Mouse (Mus musculus) thymus, adult 2 months (tissue): Measurements from ENCODE around the gene Rnf168. TPM values are rescaled to one million over a fixed set of nuclear protein-coding genes. Genes with fewer than 3 reads are reported as not detected.
"Not testable (repeated sequence)": the region's sequence is repeated elsewhere in the genome, so short reads cannot be mapped to it uniquely, and the experiment has no call there.

Experiments used
- DNase-seq: peaks from one replicate; pipeline ENCODE4 v3.0.0; 2021
- H3K27ac ChIP-seq: fragments of 200-500 bp; 2 replicates; pipeline ENCODE4 v1.5.1; 2012; ENCODE audit warnings: low read length, control low read depth; ENCODE audit not compliant: control insufficient read depth, insufficient read depth
- H3K27me3 ChIP-seq: fragments of 200-500 bp; 2 replicates; pipeline ENCODE4 v1.6.1; 2012; ENCODE audit warnings: mild to moderate bottlenecking, low read length, moderate library complexity, mixed read lengths; ENCODE audit not compliant: control insufficient read depth, insufficient read depth
- H3K36me3 ChIP-seq: fragments of 200-500 bp; 2 replicates; pipeline ENCODE4 v1.6.1; 2012; ENCODE audit warnings: mild to moderate bottlenecking, low read length, moderate library complexity; ENCODE audit not compliant: control insufficient read depth, insufficient read depth
- H3K4me1 ChIP-seq: fragments of 200-500 bp; replicated peaks from 2 replicates; pipeline ENCODE4 v1.6.1; 2012; ENCODE audit warnings: low read length; ENCODE audit not compliant: control insufficient read depth, insufficient read depth
- H3K4me3 ChIP-seq: fragments of 200-500 bp; 2 replicates; pipeline ENCODE4 v1.5.1; 2012; ENCODE audit warnings: mild to moderate bottlenecking, low read length, control low read depth, moderate library complexity; ENCODE audit not compliant: control insufficient read depth, insufficient read depth
- CTCF ChIP-seq: fragments of 200-500 bp; IDR thresholded peaks from 2 replicates; pipeline ENCODE4 v1.5.1; 2012; ENCODE audit warnings: mild to moderate bottlenecking, control low read depth, low read length, moderate library complexity, borderline replicate concordance; ENCODE audit not compliant: control insufficient read depth, poor library complexity, insufficient read depth; ENCODE audit errors: extremely low read depth
- POLR2A ChIP-seq: fragments of 200-500 bp; IDR thresholded peaks from 2 replicates; pipeline ENCODE4 v1.6.1; 2012; ENCODE audit warnings: mild to moderate bottlenecking, low read length, control low read depth, moderate library complexity; ENCODE audit not compliant: control insufficient read depth, poor library complexity, insufficient read depth; ENCODE audit errors: extremely low read depth
- WGBS: fragments of 180-500 bp; shearing (Covaris S2); methylation state at CpG from one replicate; pipeline ENCODE4 v1.1.7; 2018; 5-methylcytosine and 5-hydroxymethylcytosine counted together
- polyA plus RNA-seq: library from polyadenylated mRNA; depleted of rRNA; stranded (reverse); fragments of >200 nt; gene quantifications from 2 replicates; pipeline ENCODE4 v1.2.3, GENCODE M21; 2012

Rnf168 gene
- polyA plus RNA-seq, 1 experiment, result 11.6 TPM

- no peak for DNase-seq
- H3K4me3 ChIP-seq, result no peak overlapping the region
- H3K36me3 ChIP-seq, result peaks cover 22% of the 10 kb centered on the region
- WGBS, result 98% methylated on average over 8 of the region's 8 CpGs
- H3K27me3 ChIP-seq, result no peaks in the 10 kb centered on the region
- H3K4me1 ChIP-seq, result 0 out of 2 replicates have a peak, but pooled peaks cover 2% of the 10 kb centered on the region
- H3K27ac ChIP-seq, result no peak overlapping the region
- TF ChIP-seq POLR2A (no peak), CTCF (no peak)
Measured at GRCm38 (mm10) chr16:32280211-32280610, 3.0 kb downstream of the Rnf168 start.

- no peak for DNase-seq
- H3K36me3 ChIP-seq, result peaks cover 46% of the 10 kb centered on the region
- H3K27ac ChIP-seq, result no peak overlapping the region
- TF ChIP-seq POLR2A (no peak), CTCF (no peak)
- no peak overlapping the region for H3K4me3 ChIP-seq
- 0 out of 2 replicates have a peak, but pooled peaks cover 2% of the 10 kb centered on the region for H3K4me1 ChIP-seq
- H3K27me3 ChIP-seq, result no peaks in the 10 kb centered on the region
Measured at GRCm38 (mm10) chr16:32282608-32283007, 5.3 kb downstream of the Rnf168 start.

GRCm38 (mm10) chr16:32291821-32292220 is 14.6 kb downstream of the Rnf168 start:
- Histone ChIP-seq H3K36me3 (peaks cover 58% of the 10 kb centered on the region), H3K27me3 (no peaks in the 10 kb centered on the region), H3K27ac (no peak overlapping the region), H3K4me1 (no peaks in the 10 kb centered on the region), H3K4me3 (no peak overlapping the region)
- no peak for TF ChIP-seq POLR2A
- TF ChIP-seq CTCF, result no peak
- DNase-seq, result no peak
- WGBS, result 98% methylated on average over 4 of the region's 4 CpGs

GRCm38 (mm10) chr16:32299617-32300016 is 22.4 kb downstream of the Rnf168 start:
- H3K4me1 ChIP-seq, H3K27me3 ChIP-seq, H3K27ac ChIP-seq, H3K4me3 ChIP-seq, DNase-seq: not testable (repeated sequence)
- peaks cover 42% of the 10 kb centered on the region for H3K36me3 ChIP-seq
- WGBS, result 96% methylated on average over 4 of the region's 4 CpGs

GRCm38 (mm10) chr16:32303046-32303445 is 25.8 kb downstream of the Rnf168 start:
- Histone ChIP-seq H3K36me3 (peaks cover 18% of the 10 kb centered on the region), H3K4me3 (no peak overlapping the region), H3K27ac (no peak overlapping the region), H3K4me1 (no peaks in the 10 kb centered on the region), H3K27me3 (no peaks in the 10 kb centered on the region)
- DNase-seq, result no peak
- 91% methylated on average over 1 of the region's 1 CpGs for WGBS
- TF ChIP-seq POLR2A (no peak), CTCF (no peak)

GRCm38 (mm10) chr16:32303886-32304285 is 26.6 kb downstream of the Rnf168 start:
- Histone ChIP-seq H3K4me3 (no peak overlapping the region), H3K4me1 (no peaks in the 10 kb centered on the region), H3K27me3 (no peaks in the 10 kb centered on the region), H3K27ac (no peak overlapping the region), H3K36me3 (peaks cover 9% of the 10 kb centered on the region)
- DNase-seq, result no peak
- TF ChIP-seq POLR2A (no peak), CTCF (no peak)
- 98% methylated on average over 7 of the region's 7 CpGs for WGBS

GRCm38 (mm10) chr16:32311970-32312369 is 34.7 kb downstream of the Rnf168 start:
- H3K4me1 ChIP-seq, result no peaks in the 10 kb centered on the region

More at GRCm38 (mm10) chr16:32311970-32312369, 34.7 kb downstream of the Rnf168 start:
- no peak for DNase-seq
- H3K36me3 ChIP-seq, result no peaks in the 10 kb centered on the region
- H3K4me3 ChIP-seq, result no peak overlapping the region
- 90% methylated on average over 4 of the region's 4 CpGs for WGBS
- TF ChIP-seq POLR2A (no peak), CTCF (no peak)
- no peaks in the 10 kb centered on the region for H3K27me3 ChIP-seq
- H3K27ac ChIP-seq, result no peak overlapping the region
